Mouse (Mus musculus) stomach, postnatal 0 days (tissue): ENCODE measurements around the gene Galr2.

Experiments
- CTCF ChIP-seq: IDR thresholded peaks from 2 replicates; pipeline ENCODE4 v1.5.1; 2016; ENCODE audit warnings: antibody characterized with exemption, low read depth, mild to moderate bottlenecking, moderate library complexity
- EP300 ChIP-seq: optimal IDR thresholded peaks from 2 replicates; pipeline ENCODE3; 2016; ENCODE audit warnings: antibody characterized with exemption

DNA sequence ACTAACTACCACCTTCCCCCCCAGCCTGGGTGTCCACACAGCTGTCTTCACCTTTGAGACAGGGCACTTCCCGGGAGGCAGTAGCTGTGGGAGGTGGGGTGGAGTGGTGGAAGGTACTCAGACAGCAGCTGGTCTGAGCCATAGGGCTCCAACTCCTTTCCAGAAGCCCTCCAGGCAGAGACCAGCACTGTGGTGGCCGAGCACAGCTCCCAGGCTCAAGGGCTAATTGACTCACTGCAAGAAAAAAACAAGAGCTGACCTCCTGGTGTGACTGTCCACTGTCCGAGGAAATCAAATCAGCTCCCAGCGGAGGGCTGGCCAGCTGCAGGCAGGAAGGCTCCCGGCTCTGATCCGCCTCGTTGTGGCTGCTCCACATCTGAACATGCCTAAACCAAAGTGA, 40.9 kb upstream of the Galr2 start:
- TF ChIP-seq CTCF (no peak), EP300 (no peak)
